Mouse (Mus musculus): Measurements from ENCODE around the gene Gm20503. TPM values are rescaled to one million over a fixed set of nuclear protein-coding genes. Genes with fewer than 3 reads are reported as not detected.

Gm20503 gene
- total and polyA plus RNA-seq, 2 experiments from 2014 or later: 14.1 TPM; not detected in 1

GRCm38 (mm10) chr4:58999686-59000085 is 3.3 kb upstream of the Gm20503 start:
- 3% methylated on average over 2 of the region's 2 CpGs for WGBS
- peak; percentile 94 for TF ChIP-seq CTCF (IDR thresholded peaks at IDR 0.05)
- Histone ChIP-seq H3K4me3 (ENCODE audit: low read depth, low read length) (no peak overlapping the region), H3K27me3 (ENCODE audit: insufficient read depth, low read length) (no peaks in the 10 kb centered on the region), H3K9me3 (ENCODE audit: low read length) (no peaks in the 10 kb centered on the region), H3K9ac (replicated peaks; ENCODE audit: low read length, poor library complexity, severe bottlenecking) (no peak overlapping the region), H3K4me2 (ENCODE audit: low read depth, low read length, poor library complexity, severe bottlenecking) (no peak overlapping the region), H3K4me1 (ENCODE audit: insufficient read depth, low read length) (peaks cover 8% of the 10 kb centered on the region; the same call in 1 of the 2 replicates), H3K36me3 (ENCODE audit: insufficient read depth, low read length) (no peaks in the 10 kb centered on the region), H3K27ac (ENCODE audit: low read depth, low read length) (no peak overlapping the region)
- ATAC-seq (ENCODE audit: low FRiP score) (no peak), DNase-seq (ENCODE audit: low spot score) (peak; percentile 68)

GRCm38 (mm10) chr4:59000614-59001013 is 2.4 kb upstream of the Gm20503 start:
- ATAC-seq (ENCODE audit: low FRiP score): no peak
- no peak overlapping the region for H3K27ac ChIP-seq (ENCODE audit: low read depth, low read length)
- peak; percentile 57 for TF ChIP-seq CTCF (IDR thresholded peaks at IDR 0.05)
- WGBS: 6% methylated on average over 2 of the region's 2 CpGs
- H3K4me3 ChIP-seq (ENCODE audit: low read depth, low read length): no peak overlapping the region
- H3K9me3 ChIP-seq (ENCODE audit: low read length): no peaks in the 10 kb centered on the region
- peaks cover 8% of the 10 kb centered on the region; the same call in 1 of the 2 replicates for H3K4me1 ChIP-seq (ENCODE audit: insufficient read depth, low read length)
- peak; percentile 41 for DNase-seq (ENCODE audit: low spot score)
- H3K4me2 ChIP-seq (ENCODE audit: low read depth, low read length, poor library complexity, severe bottlenecking): no peak overlapping the region
- H3K36me3 ChIP-seq (ENCODE audit: insufficient read depth, low read length): no peaks in the 10 kb centered on the region
- no peak overlapping the region for H3K9ac ChIP-seq (replicated peaks; ENCODE audit: low read length, poor library complexity, severe bottlenecking)
- H3K27me3 ChIP-seq (ENCODE audit: insufficient read depth, low read length): no peaks in the 10 kb centered on the region

GRCm38 (mm10) chr4:59003806-59004200 is 793 bp downstream of the Gm20503 start:
- H3K4me1 ChIP-seq (ENCODE audit: insufficient read depth, low read length): peaks cover 14% of the 10 kb centered on the region; the same call in 1 of the 2 replicates
- TF ChIP-seq CTCF (IDR thresholded peaks at IDR 0.05): no peak
- WGBS: 37% methylated on average over 7 of the region's 7 CpGs
- DNase-seq (ENCODE audit: low spot score) (no peak), ATAC-seq (ENCODE audit: low FRiP score) (no peak)
- H3K36me3 ChIP-seq (ENCODE audit: insufficient read depth, low read length): no peaks in the 10 kb centered on the region
- H3K9ac ChIP-seq (replicated peaks; ENCODE audit: low read length, poor library complexity, severe bottlenecking): peak overlapping the region; percentile 77
- peak overlapping the region; percentile 64 for H3K4me2 ChIP-seq (ENCODE audit: low read depth, low read length, poor library complexity, severe bottlenecking)
- H3K9me3 ChIP-seq (ENCODE audit: low read length): no peaks in the 10 kb centered on the region
- H3K27me3 ChIP-seq (ENCODE audit: insufficient read depth, low read length): no peaks in the 10 kb centered on the region
- H3K27ac ChIP-seq (ENCODE audit: low read depth, low read length): no peak overlapping the region
- H3K4me3 ChIP-seq (ENCODE audit: low read depth, low read length): peak overlapping the region; percentile 75

GRCm38 (mm10) chr4:59006211-59006610 is 3.2 kb downstream of the Gm20503 start:
- WGBS: 54% methylated on average over 8 of the region's 8 CpGs

GRCm38 (mm10) chr4:59007016-59007415 is 4.0 kb downstream of the Gm20503 start:
- no peak; the same call in 1 of the 2 replicates for TF ChIP-seq CTCF (IDR thresholded peaks at IDR 0.05)
- no peak overlapping the region for H3K9ac ChIP-seq (replicated peaks; ENCODE audit: low read length, poor library complexity, severe bottlenecking)
- 33% methylated on average over 6 of the region's 6 CpGs for WGBS
- H3K4me2 ChIP-seq (ENCODE audit: low read depth, low read length, poor library complexity, severe bottlenecking): no peak overlapping the region
- H3K27ac ChIP-seq (ENCODE audit: low read depth, low read length): no peak overlapping the region
- H3K36me3 ChIP-seq (ENCODE audit: insufficient read depth, low read length): no peaks in the 10 kb centered on the region
- peaks cover 14% of the 10 kb centered on the region; the same call in 1 of the 2 replicates for H3K4me1 ChIP-seq (ENCODE audit: insufficient read depth, low read length)
- DNase-seq (ENCODE audit: low spot score): no peak
- no peaks in the 10 kb centered on the region for H3K9me3 ChIP-seq (ENCODE audit: low read length)
- no peak for ATAC-seq (ENCODE audit: low FRiP score)
- no peaks in the 10 kb centered on the region for H3K27me3 ChIP-seq (ENCODE audit: insufficient read depth, low read length)
- no peak overlapping the region for H3K4me3 ChIP-seq (ENCODE audit: low read depth, low read length)

More at GRCm38 (mm10) chr4:59006211-59006610, 3.2 kb downstream of the Gm20503 start:
- no peaks in the 10 kb centered on the region for H3K27me3 ChIP-seq (ENCODE audit: insufficient read depth, low read length)
- no peaks in the 10 kb centered on the region for H3K9me3 ChIP-seq (ENCODE audit: low read length)
- peaks cover 14% of the 10 kb centered on the region; the same call in 1 of the 2 replicates for H3K4me1 ChIP-seq (ENCODE audit: insufficient read depth, low read length)
- no peak for ATAC-seq (ENCODE audit: low FRiP score)
- H3K27ac ChIP-seq (ENCODE audit: low read depth, low read length): no peak overlapping the region
- H3K36me3 ChIP-seq (ENCODE audit: insufficient read depth, low read length): no peaks in the 10 kb centered on the region
- DNase-seq (ENCODE audit: low spot score): no peak
- no peak overlapping the region for H3K4me2 ChIP-seq (ENCODE audit: low read depth, low read length, poor library complexity, severe bottlenecking)
- no peak overlapping the region for H3K9ac ChIP-seq (replicated peaks; ENCODE audit: low read length, poor library complexity, severe bottlenecking)
- H3K4me3 ChIP-seq (ENCODE audit: low read depth, low read length): no peak overlapping the region
- TF ChIP-seq CTCF (IDR thresholded peaks at IDR 0.05): no peak

GRCm38 (mm10) chr4:59007974-59008373 is 5.0 kb downstream of the Gm20503 start:
- TF ChIP-seq CTCF (IDR thresholded peaks at IDR 0.05): no peak
- H3K9ac ChIP-seq (replicated peaks; ENCODE audit: low read length, poor library complexity, severe bottlenecking): no peak overlapping the region
- H3K4me1 ChIP-seq (ENCODE audit: insufficient read depth, low read length): peaks cover 14% of the 10 kb centered on the region; the same call in 1 of the 2 replicates
- H3K9me3 ChIP-seq (ENCODE audit: low read length): no peaks in the 10 kb centered on the region
- WGBS: 84% methylated on average over 5 of the region's 5 CpGs
- H3K4me2 ChIP-seq (ENCODE audit: low read depth, low read length, poor library complexity, severe bottlenecking): no peak overlapping the region
- H3K27me3 ChIP-seq (ENCODE audit: insufficient read depth, low read length): no peaks in the 10 kb centered on the region
- ATAC-seq (ENCODE audit: low FRiP score) (no peak), DNase-seq (ENCODE audit: low spot score) (no peak)
- H3K4me3 ChIP-seq (ENCODE audit: low read depth, low read length): no peak overlapping the region
- no peaks in the 10 kb centered on the region for H3K36me3 ChIP-seq (ENCODE audit: insufficient read depth, low read length)
- no peak overlapping the region for H3K27ac ChIP-seq (ENCODE audit: low read depth, low read length)
